Mouse (Mus musculus): Measurements from ENCODE around the gene Pla2g2c.

The Pla2g2c gene

GRCm38 (mm10) chr4:138753608-138754007 lies 29.0 kb downstream of the Pla2g2c start:
- DNase-seq: no peak

- no peak for DNase-seq
Observed at GRCm38 (mm10) chr4:138754432-138754831, 29.8 kb downstream of the Pla2g2c start.

GRCm38 (mm10) chr4:138755439-138755838 lies 30.8 kb downstream of the Pla2g2c start:
- DNase-seq: no peak

- DNase-seq: no peak
Observed at GRCm38 (mm10) chr4:138755983-138756382, 31.4 kb downstream of the Pla2g2c start.

GRCm38 (mm10) chr4:138757416-138757815 lies 32.8 kb downstream of the Pla2g2c start, which contains the start of gene Pla2g2f:
Gene Pla2g2f (minus strand): TSS chr4:138757626.
- DNase-seq: no peak

GRCm38 (mm10) chr4:138762266-138762665 lies 37.7 kb downstream of the Pla2g2c start:
- DNase-seq: no peak

GRCm38 (mm10) chr4:138771970-138772369 lies 47.4 kb downstream of the Pla2g2c start:
- no peak for DNase-seq

- no peak for DNase-seq
Observed at GRCm38 (mm10) chr4:138772386-138772785, 47.8 kb downstream of the Pla2g2c start.

- no peak for DNase-seq
Observed at GRCm38 (mm10) chr4:138775435-138775834, 50.8 kb downstream of the Pla2g2c start, which contains the start of gene Pla2g2d. Gene Pla2g2d (plus strand): TSS chr4:138775735.

- no peak for DNase-seq
Observed at GRCm38 (mm10) chr4:138777417-138778407, 53.1 kb downstream of the Pla2g2c start.

- no peak for DNase-seq
Observed at GRCm38 (mm10) chr4:138780300-138780699, 55.7 kb downstream of the Pla2g2c start.

- no peak for DNase-seq
Observed at GRCm38 (mm10) chr4:138782098-138782497, 57.5 kb downstream of the Pla2g2c start.

- DNase-seq: no peak
Observed at GRCm38 (mm10) chr4:138785721-138786120, 61.1 kb downstream of the Pla2g2c start.

- no peak for DNase-seq
Observed at GRCm38 (mm10) chr4:138786141-138786540, 61.5 kb downstream of the Pla2g2c start.

- no peak for DNase-seq
Observed at GRCm38 (mm10) chr4:138788381-138788780, 63.8 kb downstream of the Pla2g2c start.

GRCm38 (mm10) chr4:138791452-138791851 lies 66.9 kb downstream of the Pla2g2c start:
- no peak for DNase-seq

- DNase-seq: no peak
Observed at GRCm38 (mm10) chr4:138792599-138792998, 68.0 kb downstream of the Pla2g2c start.

- peak; percentile 7 for DNase-seq
Observed at GRCm38 (mm10) chr4:138793276-138793675, 68.7 kb downstream of the Pla2g2c start.

GRCm38 (mm10) chr4:138794344-138794743 lies 69.8 kb downstream of the Pla2g2c start:
- no peak for DNase-seq

All from cerebellum, adult 8-10 months (tissue).